Mouse (Mus musculus) intestine, embryonic 16.5 days (tissue): ENCODE measurements at regions not wholly inside any gene's neighbourhood (a gene's known extent, or its start where the extent isn't known, plus 50 kb on each side); places are given as distances from the start of the nearest gene placed in this dataset.
"Not testable (repeated sequence)": the region's sequence is repeated elsewhere in the genome, so short reads cannot be mapped to it uniquely, and the experiment has no call there.

Source experiments
- ATAC-seq: fragments of 200-750 bp; cut with Nextera tagmentation; 2 replicates; pipeline ENCODE4 v1.8.0; 2017; ENCODE audit warnings: moderate TSS enrichment, moderate library complexity
- H3K27ac ChIP-seq: fragments of 300-500 bp; sonication (generic); 2 replicates; pipeline ENCODE4 v1.5.1; 2014; ENCODE audit warnings: mild to moderate bottlenecking, low read length
- H3K27me3 ChIP-seq: fragments of 300-500 bp; sonication (generic); replicated peaks from 2 replicates; pipeline ENCODE4 v1.6.1; 2014; ENCODE audit warnings: low read length, control low read depth, mixed read lengths; ENCODE audit not compliant: control insufficient read depth, insufficient read depth
- H3K36me3 ChIP-seq: fragments of 300-500 bp; sonication (generic); 2 replicates; pipeline ENCODE4 v1.6.1; 2014; ENCODE audit warnings: low read length, control low read depth; ENCODE audit not compliant: control insufficient read depth, insufficient read depth
- H3K4me1 ChIP-seq: fragments of 300-500 bp; sonication (generic); 2 replicates; pipeline ENCODE4 v1.6.1; 2014; ENCODE audit warnings: low read length, control low read depth, mixed read lengths; ENCODE audit not compliant: control insufficient read depth, insufficient read depth
- H3K4me2 ChIP-seq: fragments of 300-500 bp; sonication (generic); 2 replicates; pipeline ENCODE4 v1.6.1; 2014; ENCODE audit warnings: low read depth, low read length, control low read depth
- H3K4me3 ChIP-seq: fragments of 300-500 bp; sonication (generic); 2 replicates; pipeline ENCODE4 v1.5.1; 2014; ENCODE audit warnings: mild to moderate bottlenecking, low read length
- H3K9ac ChIP-seq: fragments of 300-500 bp; sonication (generic); 2 replicates; pipeline ENCODE4 v1.6.1; 2014; ENCODE audit warnings: low read depth, low read length
- H3K9me3 ChIP-seq: fragments of 300-500 bp; sonication (generic); 2 replicates; pipeline ENCODE4 v1.6.1; 2016; ENCODE audit warnings: low read length, control low read depth; ENCODE audit not compliant: control insufficient read depth
- WGBS: fragments of 180-500 bp; shearing (Covaris S2); extraction: QIAGEN DNeasy Blood & Tissue Kit; methylation state at CpG from one replicate; pipeline ENCODE4 v1.1.7; 2014; 5-methylcytosine and 5-hydroxymethylcytosine counted together

DNA sequence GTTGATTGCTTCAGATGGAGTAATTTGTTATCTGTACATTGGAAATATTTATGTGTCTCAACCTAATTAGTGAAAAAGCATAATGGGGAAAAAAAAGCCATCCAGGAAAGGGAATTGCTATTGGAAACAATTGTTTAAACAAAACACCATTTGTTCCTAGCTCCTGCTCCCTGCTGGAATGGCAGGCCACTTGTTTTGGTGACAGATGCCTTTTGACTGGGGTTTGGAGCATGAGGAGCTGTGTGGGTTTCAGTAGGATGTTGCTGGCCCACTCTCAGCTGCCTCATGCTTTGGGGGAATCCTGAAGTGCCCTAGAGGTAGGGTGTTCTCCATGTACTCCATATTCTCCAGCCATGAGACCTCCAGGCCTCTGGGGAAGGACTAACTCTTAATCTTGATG lies 105.5 kb downstream of the Dmrta2 start:
- Histone ChIP-seq H3K27ac (no peak overlapping the region), H3K9ac (no peak overlapping the region), H3K4me2 (no peak overlapping the region), H3K4me3 (no peak overlapping the region), H3K9me3 (no peaks in the 10 kb centered on the region), H3K36me3 (no peaks in the 10 kb centered on the region), H3K4me1 (no peaks in the 10 kb centered on the region), H3K27me3 (no peaks in the 10 kb centered on the region)
- no peak for ATAC-seq

DNA sequence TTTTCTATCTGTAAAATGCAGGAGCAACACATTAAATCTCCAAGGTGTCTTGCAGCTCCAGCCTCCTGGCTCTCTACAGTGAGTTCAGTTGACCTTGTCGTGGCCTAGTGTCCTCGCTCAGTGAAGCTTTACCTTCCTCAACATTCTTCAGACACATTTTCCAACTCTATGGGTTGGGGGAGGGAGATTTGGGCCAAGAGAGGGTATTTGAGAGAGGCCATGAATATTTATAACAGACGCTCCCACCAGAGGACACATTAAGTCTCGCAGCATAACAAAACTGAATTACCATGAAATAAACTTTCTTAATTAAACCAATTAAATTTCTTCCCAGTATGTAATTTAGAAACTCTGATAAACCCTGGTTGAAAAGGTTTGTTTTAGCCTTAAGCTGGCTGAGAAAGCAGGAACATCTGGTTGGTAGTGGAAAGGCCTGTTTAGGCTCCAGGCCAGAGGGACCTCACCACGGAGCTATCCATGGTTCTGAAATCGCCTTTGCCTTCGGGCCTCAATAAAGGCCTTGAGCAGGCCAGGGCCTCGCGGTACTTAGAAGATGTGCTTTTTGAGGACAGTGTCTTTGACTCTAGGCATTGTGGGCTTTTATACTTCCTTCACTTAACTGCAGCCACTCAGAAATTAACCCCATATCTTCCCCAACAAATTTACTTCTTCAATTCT lies 109.9 kb downstream of the Dmrta2 start:
- Histone ChIP-seq H3K27me3 (no peaks in the 10 kb centered on the region), H3K36me3 (no peaks in the 10 kb centered on the region), H3K9ac (no peak overlapping the region), H3K4me2 (no peak overlapping the region), H3K4me3 (no peak overlapping the region), H3K9me3 (no peaks in the 10 kb centered on the region), H3K27ac (no peak overlapping the region), H3K4me1 (no peaks in the 10 kb centered on the region)
- 31% methylated on average over 9 of the region's 9 CpGs for WGBS
- ATAC-seq: no peak

DNA sequence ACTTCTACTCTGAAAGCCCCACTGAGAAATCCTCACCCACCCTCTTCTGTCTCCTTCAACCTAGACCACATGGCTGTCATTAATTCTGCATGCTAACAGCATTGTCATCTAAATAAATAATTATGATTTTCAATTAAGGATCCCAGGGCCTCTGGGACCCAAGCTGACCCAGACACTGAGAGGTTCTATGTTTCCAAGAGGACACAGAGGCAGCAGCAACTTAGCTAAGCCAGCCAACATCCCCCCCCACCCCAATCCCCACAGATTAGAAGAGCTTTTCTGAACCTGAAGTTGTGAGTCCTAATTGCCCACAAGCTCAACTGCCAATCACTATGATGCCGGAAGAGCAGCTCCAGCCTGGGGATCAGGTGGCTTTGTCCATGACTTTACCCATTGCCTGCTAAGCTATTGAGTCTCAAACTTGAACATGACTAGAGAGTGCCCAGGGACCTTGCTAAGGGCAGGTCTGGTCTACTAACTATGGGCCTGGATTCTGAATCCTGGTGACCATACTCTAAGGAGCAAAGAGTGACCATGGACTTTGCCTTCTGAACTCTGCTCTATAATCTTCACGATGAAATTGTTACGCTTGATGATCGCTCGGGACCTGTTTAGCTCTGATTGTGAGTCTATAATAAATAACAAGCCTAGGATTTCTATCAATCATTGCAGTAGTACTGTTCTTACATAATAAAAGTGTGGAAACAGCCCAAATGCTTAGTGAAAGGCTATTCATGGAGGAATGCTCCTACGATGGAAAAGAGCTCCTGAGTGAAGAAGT lies 115.4 kb downstream of the Dmrta2 start:
- Histone ChIP-seq H3K9ac (no peak overlapping the region), H3K36me3 (no peaks in the 10 kb centered on the region), H3K27ac (no peak overlapping the region), H3K4me3 (no peak overlapping the region), H3K4me1 (no peaks in the 10 kb centered on the region), H3K27me3 (no peaks in the 10 kb centered on the region), H3K9me3 (no peaks in the 10 kb centered on the region), H3K4me2 (no peak overlapping the region)
- 91% methylated on average over 6 of the region's 6 CpGs for WGBS
- ATAC-seq: no peak

DNA sequence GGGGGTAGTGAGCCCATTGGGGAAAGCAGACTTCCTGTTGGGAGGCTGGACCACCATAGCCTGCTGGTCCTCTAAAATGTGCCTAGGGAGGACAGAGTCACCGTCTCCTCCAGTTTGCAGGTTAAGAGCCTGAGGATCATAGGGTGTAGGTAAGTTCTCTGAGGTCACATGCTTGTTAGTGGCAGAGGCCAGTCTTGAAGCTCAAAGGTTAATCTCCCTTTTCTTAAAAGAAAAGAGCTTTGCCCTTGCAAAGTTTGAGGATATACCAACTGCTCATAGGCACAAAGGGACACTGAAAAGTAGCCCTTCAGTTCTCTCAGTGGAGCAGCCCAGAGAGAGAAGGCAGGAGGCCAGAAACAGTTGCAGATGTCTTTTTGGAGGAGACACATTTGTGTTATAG lies 116.7 kb downstream of the Dmrta2 start:
- 79% methylated on average over 1 of the region's 1 CpGs for WGBS
- no peaks in the 10 kb centered on the region for H3K27me3 ChIP-seq

DNA sequence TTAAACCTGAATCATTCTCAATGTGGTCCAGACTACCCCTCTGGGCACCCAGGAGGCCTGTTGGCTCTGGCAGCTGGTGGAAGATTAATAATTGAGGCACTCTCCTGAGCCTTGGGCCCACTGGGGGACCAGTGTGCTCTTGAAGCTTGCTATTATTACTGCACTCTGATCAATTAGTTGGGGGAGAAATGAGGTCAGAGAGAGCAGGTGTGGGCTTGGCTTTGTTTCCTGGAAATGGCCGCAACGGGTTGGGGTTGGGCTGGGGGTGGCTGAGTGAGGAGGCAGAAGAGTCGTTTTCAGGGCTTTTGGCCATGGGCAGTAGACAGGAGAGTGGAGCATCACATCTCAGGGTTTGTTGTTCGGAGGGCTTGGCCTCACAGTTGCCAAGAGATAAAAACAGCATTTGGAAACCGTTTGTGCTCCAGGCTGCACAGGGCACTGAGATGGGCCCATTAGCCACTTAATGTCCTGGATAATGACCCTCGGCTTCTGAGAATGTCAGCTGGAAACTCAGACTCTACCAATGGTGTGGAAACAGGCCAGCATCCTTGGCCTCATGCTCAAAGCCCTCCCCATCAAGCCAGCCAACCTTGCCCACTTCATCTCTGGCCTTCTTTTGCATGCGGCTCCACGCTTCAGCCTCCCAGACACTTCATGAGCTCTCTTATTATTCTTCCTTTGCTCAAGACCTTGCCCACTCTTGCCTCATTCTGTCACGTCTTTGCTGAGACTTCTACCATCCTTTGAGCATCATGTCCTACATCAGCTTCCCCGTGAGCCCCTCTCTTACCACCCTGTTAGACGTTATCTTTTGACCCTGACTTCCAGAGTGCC lies 118.1 kb downstream of the Dmrta2 start:
- Histone ChIP-seq H3K27ac (no peak overlapping the region), H3K9me3 (no peaks in the 10 kb centered on the region), H3K36me3 (no peaks in the 10 kb centered on the region), H3K9ac (no peak overlapping the region), H3K4me1 (no peaks in the 10 kb centered on the region), H3K4me3 (no peak overlapping the region), H3K27me3 (no peaks in the 10 kb centered on the region), H3K4me2 (no peak overlapping the region)
- no peak for ATAC-seq
- WGBS: 77% methylated on average over 11 of the region's 11 CpGs

More for the DNA sequence above, 116.7 kb downstream of the Dmrta2 start:
- H3K4me2 ChIP-seq: no peak overlapping the region
- H3K4me3 ChIP-seq: no peak overlapping the region
- no peaks in the 10 kb centered on the region for H3K36me3 ChIP-seq
- no peak overlapping the region for H3K9ac ChIP-seq
- no peaks in the 10 kb centered on the region for H3K4me1 ChIP-seq
- no peaks in the 10 kb centered on the region for H3K9me3 ChIP-seq
- ATAC-seq: no peak
- no peak overlapping the region for H3K27ac ChIP-seq

DNA sequence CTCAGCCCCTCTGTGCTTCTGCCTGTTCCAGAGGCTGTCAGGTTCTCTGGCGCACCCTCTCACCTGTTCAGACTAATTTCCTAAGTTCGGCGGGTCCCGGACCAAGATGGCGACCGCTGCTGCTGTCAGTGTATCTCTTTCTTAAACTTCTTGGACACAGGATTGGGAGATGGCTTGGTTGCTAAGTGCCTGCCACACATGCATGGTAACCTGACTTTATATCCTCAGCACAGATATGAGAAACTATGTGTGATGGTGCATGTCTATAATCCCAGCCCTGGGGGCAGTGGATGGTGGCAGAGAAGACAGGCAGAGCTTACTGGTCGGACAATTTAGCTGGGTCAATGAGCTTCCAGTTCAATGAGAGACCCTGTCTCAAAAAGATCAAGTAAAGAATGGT lies 126.3 kb downstream of the Dmrta2 start:
- WGBS: 89% methylated on average over 6 of the region's 7 CpGs
- H3K4me2 ChIP-seq, H3K36me3 ChIP-seq, H3K27ac ChIP-seq, H3K4me1 ChIP-seq, H3K9ac ChIP-seq, H3K4me3 ChIP-seq, H3K27me3 ChIP-seq, H3K9me3 ChIP-seq, ATAC-seq: not testable (repeated sequence)

DNA sequence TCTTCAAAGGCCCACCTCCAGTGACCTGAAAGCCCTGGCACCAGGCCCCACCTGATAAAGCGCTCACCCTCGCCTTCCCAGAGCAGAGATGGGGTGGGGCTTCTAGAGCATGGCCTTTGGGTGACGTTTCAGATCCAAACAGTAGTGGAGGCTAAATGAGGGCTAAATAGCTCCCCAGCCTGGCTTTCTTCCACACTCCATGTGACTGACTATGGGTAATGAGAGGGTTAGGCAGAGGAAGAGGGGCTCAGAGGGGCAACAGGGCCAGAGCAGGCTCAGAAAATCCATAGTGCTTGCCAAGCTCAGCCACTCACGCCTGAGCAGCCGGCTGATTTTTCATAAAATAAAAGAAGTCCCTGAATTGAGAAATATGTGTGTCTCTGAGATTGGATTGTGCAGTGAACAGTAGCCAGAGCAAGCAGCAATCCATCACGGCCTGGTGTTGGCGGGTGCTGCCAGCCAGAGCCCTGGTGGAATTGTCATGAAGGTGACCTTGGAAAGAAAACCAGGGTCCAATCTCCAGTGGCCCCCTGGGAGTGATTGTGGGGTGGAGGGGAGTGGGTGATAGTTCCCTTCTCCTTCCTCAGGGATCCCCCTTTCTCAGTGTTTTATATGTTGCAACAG lies 128.9 kb downstream of the Dmrta2 start:
- ATAC-seq: no peak
- 68% methylated on average over 7 of the region's 7 CpGs for WGBS

DNA sequence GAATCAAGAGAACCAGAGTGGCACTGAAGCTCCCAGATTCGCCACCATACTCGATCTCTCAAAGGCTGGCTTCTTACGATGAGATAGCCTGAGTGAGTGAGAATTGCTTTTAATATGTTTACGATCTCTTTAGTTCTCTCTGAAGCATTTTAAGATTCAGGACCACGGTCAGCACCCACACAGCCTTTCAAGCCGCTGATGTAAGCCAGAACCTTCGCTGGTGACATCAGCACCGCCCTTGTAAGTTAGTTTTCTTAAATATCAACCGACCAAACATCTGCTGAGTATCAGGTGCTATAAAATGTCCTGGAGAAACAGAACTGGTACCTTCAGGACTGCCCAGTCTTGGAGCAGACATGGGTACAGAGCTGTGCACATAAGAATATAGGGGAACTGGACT lies 141.6 kb downstream of the Dmrta2 start:
- Histone ChIP-seq H3K9ac (no peak overlapping the region), H3K27me3 (no peaks in the 10 kb centered on the region), H3K4me3 (no peak overlapping the region), H3K9me3 (no peaks in the 10 kb centered on the region), H3K36me3 (no peaks in the 10 kb centered on the region), H3K4me1 (no peaks in the 10 kb centered on the region), H3K4me2 (no peak overlapping the region), H3K27ac (no peak overlapping the region)
- ATAC-seq: no peak
- WGBS: 21% methylated on average over 9 of the region's 9 CpGs

More for the DNA sequence above, 128.9 kb downstream of the Dmrta2 start:
- H3K27ac ChIP-seq: no peak overlapping the region
- H3K9ac ChIP-seq: no peak overlapping the region
- no peaks in the 10 kb centered on the region for H3K27me3 ChIP-seq
- no peaks in the 10 kb centered on the region for H3K36me3 ChIP-seq
- no peak overlapping the region for H3K4me2 ChIP-seq
- H3K9me3 ChIP-seq: no peaks in the 10 kb centered on the region
- no peak overlapping the region for H3K4me3 ChIP-seq
- H3K4me1 ChIP-seq: no peaks in the 10 kb centered on the region

DNA sequence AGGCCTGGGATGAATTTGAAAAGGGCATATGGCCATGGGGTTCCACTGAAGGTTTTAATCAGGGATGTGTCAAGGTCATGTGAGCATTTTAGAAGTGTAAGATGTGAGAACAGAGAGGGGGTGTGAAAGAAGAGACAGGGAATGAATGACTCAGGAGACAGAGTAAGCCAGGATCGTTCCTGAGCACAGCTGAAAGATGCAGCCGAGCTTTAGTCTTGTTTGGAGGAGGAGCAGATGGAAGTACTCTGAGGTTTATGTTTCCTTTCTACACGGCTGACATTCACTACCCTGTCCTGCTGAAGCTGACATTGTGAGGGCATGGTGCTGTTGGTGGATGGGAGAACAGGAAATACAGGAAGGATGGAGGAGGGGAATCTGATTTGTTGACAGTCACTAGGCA lies 142.0 kb downstream of the Dmrta2 start:
- Histone ChIP-seq H3K27ac (no peak overlapping the region), H3K9me3 (no peaks in the 10 kb centered on the region), H3K9ac (no peak overlapping the region), H3K4me1 (no peaks in the 10 kb centered on the region), H3K27me3 (no peaks in the 10 kb centered on the region), H3K36me3 (no peaks in the 10 kb centered on the region), H3K4me3 (no peak overlapping the region), H3K4me2 (no peak overlapping the region)
- ATAC-seq: no peak
- 24% methylated on average over 3 of the region's 3 CpGs for WGBS
